Mouse (Mus musculus): ENCODE results near the gene Dnase2b. TPM values are rescaled to one million over a fixed set of nuclear protein-coding genes. Genes with fewer than 3 reads are reported as not detected.

Gene Dnase2b
- polyA plus RNA-seq, 1 experiment from 2014 or later = not detected

DNA sequence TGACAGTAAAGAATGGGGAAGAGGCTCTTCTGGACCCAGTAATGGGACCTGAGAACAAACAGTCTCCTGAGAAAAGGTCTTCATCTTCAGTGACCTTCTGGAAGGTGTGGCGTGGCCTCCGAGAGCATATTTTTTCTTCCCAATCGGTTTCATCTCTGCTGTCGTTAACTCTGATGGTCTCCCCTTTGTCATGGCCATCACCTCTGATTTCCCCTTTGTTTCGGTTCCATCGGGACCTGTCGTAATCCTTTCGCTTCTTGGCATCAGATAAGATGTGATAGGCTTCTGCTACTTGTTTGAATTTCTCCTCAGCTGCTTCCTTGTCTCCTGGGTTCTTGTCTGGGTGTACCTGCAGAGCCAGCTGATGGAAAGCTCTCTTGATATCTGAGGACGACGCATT is 35.3 kb upstream of the Dnase2b start:
- Histone ChIP-seq H3K36me3 (ENCODE audit: insufficient read depth, low read length) (no peaks in the 10 kb centered on the region), H3K4me1 (ENCODE audit: insufficient read depth, low read length) (0 out of 2 replicates have a peak, but pooled peaks cover 6% of the 10 kb centered on the region), H3K4me3 (ENCODE audit: low read length) (no peak overlapping the region), H3K4me2 (replicated peaks; ENCODE audit: low read depth, low read length) (no peak overlapping the region), H3K27me3 (ENCODE audit: insufficient read depth, low read length) (no peaks in the 10 kb centered on the region), H3K27ac (ENCODE audit: low read length) (no peak overlapping the region), H3K9ac (replicated peaks; ENCODE audit: low read length) (no peak overlapping the region), H3K9me3 (ENCODE audit: low read length) (no peaks in the 10 kb centered on the region)
- WGBS = 87% methylated on average over 10 of the region's 10 CpGs
- no peak for ATAC-seq (ENCODE audit: low FRiP score, low TSS enrichment)

DNA sequence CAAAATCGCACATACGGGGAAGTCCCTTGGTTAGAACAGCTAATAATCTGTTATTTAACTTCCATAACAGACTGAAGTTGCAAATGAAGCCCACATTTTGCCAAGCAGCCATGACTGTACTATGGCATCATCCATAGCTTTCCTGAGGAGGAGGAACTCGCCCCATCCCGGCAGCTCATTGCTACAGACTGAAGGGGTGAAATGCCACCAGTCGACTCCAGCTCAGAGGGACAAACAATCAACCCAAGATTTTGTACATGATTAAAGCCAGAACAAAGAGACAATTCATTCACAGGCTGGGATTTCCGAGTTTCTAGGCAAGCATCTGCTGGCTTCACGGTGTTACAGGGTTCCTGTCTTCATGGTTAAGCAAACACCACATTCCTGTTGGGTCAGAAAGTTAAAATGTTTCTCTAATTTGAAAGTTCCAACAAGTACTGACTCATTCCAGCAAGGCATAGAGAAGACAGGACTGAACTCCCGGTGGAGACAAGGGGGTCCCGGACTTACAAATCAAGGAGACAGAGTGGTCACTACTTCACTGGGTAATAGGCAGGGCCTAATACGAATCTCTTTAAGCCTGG is 34.0 kb upstream of the Dnase2b start:
- Histone ChIP-seq H3K4me3 (ENCODE audit: low read length) (no peak overlapping the region), H3K9me3 (ENCODE audit: low read length) (no peaks in the 10 kb centered on the region), H3K36me3 (ENCODE audit: insufficient read depth, low read length) (no peaks in the 10 kb centered on the region), H3K4me1 (ENCODE audit: insufficient read depth, low read length) (no peaks in the 10 kb centered on the region), H3K9ac (replicated peaks; ENCODE audit: low read length) (no peak overlapping the region), H3K4me2 (replicated peaks; ENCODE audit: low read depth, low read length) (no peak overlapping the region), H3K27me3 (ENCODE audit: insufficient read depth, low read length) (no peaks in the 10 kb centered on the region), H3K27ac (ENCODE audit: low read length) (no peak overlapping the region)
- WGBS = 67% methylated on average over 10 of the region's 10 CpGs
- ATAC-seq (ENCODE audit: low FRiP score, low TSS enrichment) = no peak

GRCm38 (mm10) chr3:146641818-146642427 is 26.5 kb upstream of the Dnase2b start:
- WGBS = 29% methylated on average over 4 of the region's 4 CpGs
- H3K9ac ChIP-seq (replicated peaks; ENCODE audit: low read length) = no peak overlapping the region
- no peak overlapping the region for H3K4me2 ChIP-seq (replicated peaks; ENCODE audit: low read depth, low read length)
- H3K9me3 ChIP-seq (ENCODE audit: low read length) = no peaks in the 10 kb centered on the region
- H3K27ac ChIP-seq (ENCODE audit: low read length) = peak overlapping the region; percentile 29; the same call in 1 of the 2 replicates
- H3K27me3 ChIP-seq (ENCODE audit: insufficient read depth, low read length) = no peaks in the 10 kb centered on the region
- H3K36me3 ChIP-seq (ENCODE audit: insufficient read depth, low read length) = no peaks in the 10 kb centered on the region
- no peak overlapping the region for H3K4me3 ChIP-seq (ENCODE audit: low read length)
- ATAC-seq (ENCODE audit: low FRiP score, low TSS enrichment) = no peak
- H3K4me1 ChIP-seq (ENCODE audit: insufficient read depth, low read length) = no peaks in the 10 kb centered on the region

DNA sequence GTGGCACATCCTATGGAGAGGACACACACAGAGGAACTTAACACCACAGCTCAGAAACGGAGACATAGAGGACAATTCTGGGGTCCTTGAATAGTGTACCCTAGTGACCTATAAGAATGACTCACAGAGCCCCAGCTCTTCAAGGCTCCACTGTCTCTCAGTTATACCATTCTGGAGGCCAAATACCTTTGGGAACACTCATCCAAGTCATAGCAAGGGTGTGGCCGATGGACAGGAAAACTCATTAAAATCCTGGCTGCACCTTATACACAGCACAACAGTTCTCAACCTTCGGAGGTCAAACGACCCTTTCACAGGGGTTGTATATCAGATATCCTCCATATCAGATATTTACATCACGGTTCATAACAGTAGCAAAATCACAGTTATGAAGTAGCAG is 17.1 kb upstream of the Dnase2b start:
- no peak for ATAC-seq (ENCODE audit: low FRiP score, low TSS enrichment)
- Histone ChIP-seq H3K9me3 (ENCODE audit: low read length) (no peaks in the 10 kb centered on the region), H3K4me1 (ENCODE audit: insufficient read depth, low read length) (peaks cover 9% of the 10 kb centered on the region), H3K27me3 (ENCODE audit: insufficient read depth, low read length) (no peaks in the 10 kb centered on the region), H3K9ac (replicated peaks; ENCODE audit: low read length) (no peak overlapping the region), H3K27ac (ENCODE audit: low read length) (no peak overlapping the region), H3K4me3 (ENCODE audit: low read length) (no peak overlapping the region), H3K4me2 (replicated peaks; ENCODE audit: low read depth, low read length) (no peak overlapping the region), H3K36me3 (ENCODE audit: insufficient read depth, low read length) (no peaks in the 10 kb centered on the region)
- WGBS = 84% methylated on average over 5 of the region's 5 CpGs

DNA sequence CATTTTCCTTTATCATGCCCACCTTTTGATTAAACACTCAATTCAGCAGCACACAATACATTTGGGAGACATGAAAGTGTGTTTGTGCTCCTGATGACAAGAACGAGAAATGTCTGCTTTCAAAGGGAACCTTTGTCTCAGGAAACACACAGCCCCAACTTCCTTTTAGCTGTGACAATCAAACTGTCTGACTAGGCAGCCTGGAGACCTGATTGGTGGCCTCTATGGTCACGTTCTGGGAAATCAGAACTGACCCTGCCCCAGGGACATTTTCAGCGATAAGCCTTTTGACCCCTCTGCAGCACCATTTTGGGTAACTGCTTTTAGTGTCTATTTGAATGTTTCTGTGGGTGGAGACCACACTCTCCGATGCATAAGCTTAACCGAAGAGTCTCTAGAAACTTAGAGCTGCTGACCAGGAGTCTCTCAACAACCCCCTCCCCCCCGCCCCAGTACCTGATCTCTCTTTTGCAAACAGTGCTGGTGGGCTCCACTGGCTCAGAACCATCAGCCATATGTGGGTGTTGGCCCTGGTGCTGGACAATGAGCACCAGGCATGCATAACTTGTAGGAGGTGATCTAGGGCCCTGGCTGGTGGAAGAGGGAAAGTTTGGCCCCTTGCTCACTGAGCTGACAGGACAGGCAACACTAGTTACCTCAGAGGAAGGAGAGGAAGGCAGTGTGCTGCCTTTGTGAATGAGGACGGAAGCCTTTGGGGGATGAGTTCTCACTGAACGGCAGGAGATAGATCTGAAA is 13.0 kb upstream of the Dnase2b start:
- no peak overlapping the region for H3K9ac ChIP-seq (replicated peaks; ENCODE audit: low read length)
- H3K36me3 ChIP-seq (ENCODE audit: insufficient read depth, low read length) = no peaks in the 10 kb centered on the region
- peak; percentile 95 for ATAC-seq (ENCODE audit: low FRiP score, low TSS enrichment)
- H3K27me3 ChIP-seq (ENCODE audit: insufficient read depth, low read length) = no peaks in the 10 kb centered on the region
- H3K4me2 ChIP-seq (replicated peaks; ENCODE audit: low read depth, low read length) = peak overlapping the region; percentile 11
- peaks cover 9% of the 10 kb centered on the region for H3K4me1 ChIP-seq (ENCODE audit: insufficient read depth, low read length)
- no peak overlapping the region for H3K4me3 ChIP-seq (ENCODE audit: low read length)
- WGBS = 39% methylated on average over 8 of the region's 8 CpGs
- peak overlapping the region; percentile 54 for H3K27ac ChIP-seq (ENCODE audit: low read length)
- no peaks in the 10 kb centered on the region for H3K9me3 ChIP-seq (ENCODE audit: low read length)

GRCm38 (mm10) chr3:146625766-146626165 is 10.4 kb upstream of the Dnase2b start:
- no peak overlapping the region for H3K4me2 ChIP-seq (replicated peaks; ENCODE audit: low read depth, low read length)
- H3K4me1 ChIP-seq (ENCODE audit: insufficient read depth, low read length) = peaks cover 9% of the 10 kb centered on the region
- H3K27me3 ChIP-seq (ENCODE audit: insufficient read depth, low read length) = no peaks in the 10 kb centered on the region
- H3K9me3 ChIP-seq (ENCODE audit: low read length) = no peaks in the 10 kb centered on the region
- no peak overlapping the region for H3K27ac ChIP-seq (ENCODE audit: low read length)
- no peak for ATAC-seq (ENCODE audit: low FRiP score, low TSS enrichment)
- no peaks in the 10 kb centered on the region for H3K36me3 ChIP-seq (ENCODE audit: insufficient read depth, low read length)
- WGBS = 72% methylated on average over 4 of the region's 4 CpGs
- no peak overlapping the region for H3K9ac ChIP-seq (replicated peaks; ENCODE audit: low read length)
- H3K4me3 ChIP-seq (ENCODE audit: low read length) = no peak overlapping the region

GRCm38 (mm10) chr3:146621966-146622365 is 6.6 kb upstream of the Dnase2b start:
- no peak for ATAC-seq (ENCODE audit: low FRiP score, low TSS enrichment)
- Histone ChIP-seq H3K36me3 (ENCODE audit: insufficient read depth, low read length) (no peaks in the 10 kb centered on the region), H3K27ac (ENCODE audit: low read length) (no peak overlapping the region), H3K4me1 (ENCODE audit: insufficient read depth, low read length) (no peaks in the 10 kb centered on the region), H3K27me3 (ENCODE audit: insufficient read depth, low read length) (no peaks in the 10 kb centered on the region), H3K9ac (replicated peaks; ENCODE audit: low read length) (no peak overlapping the region), H3K9me3 (ENCODE audit: low read length) (no peaks in the 10 kb centered on the region), H3K4me2 (replicated peaks; ENCODE audit: low read depth, low read length) (no peak overlapping the region), H3K4me3 (ENCODE audit: low read length) (no peak overlapping the region)
- 83% methylated on average over 11 of the region's 11 CpGs for WGBS

- no peak overlapping the region for H3K4me3 ChIP-seq (ENCODE audit: low read length)
- ATAC-seq (ENCODE audit: low FRiP score, low TSS enrichment) = no peak
- no peak overlapping the region for H3K4me2 ChIP-seq (replicated peaks; ENCODE audit: low read depth, low read length)
- 85% methylated on average over 14 of the region's 14 CpGs for WGBS
- no peaks in the 10 kb centered on the region for H3K4me1 ChIP-seq (ENCODE audit: insufficient read depth, low read length)
- no peak overlapping the region for H3K9ac ChIP-seq (replicated peaks; ENCODE audit: low read length)
- no peak overlapping the region for H3K27ac ChIP-seq (ENCODE audit: low read length)
- no peaks in the 10 kb centered on the region for H3K36me3 ChIP-seq (ENCODE audit: insufficient read depth, low read length)
- H3K9me3 ChIP-seq (ENCODE audit: low read length) = no peaks in the 10 kb centered on the region
- H3K27me3 ChIP-seq (ENCODE audit: insufficient read depth, low read length) = no peaks in the 10 kb centered on the region
Measured at GRCm38 (mm10) chr3:146620555-146621249, 5.3 kb upstream of the Dnase2b start.

DNA sequence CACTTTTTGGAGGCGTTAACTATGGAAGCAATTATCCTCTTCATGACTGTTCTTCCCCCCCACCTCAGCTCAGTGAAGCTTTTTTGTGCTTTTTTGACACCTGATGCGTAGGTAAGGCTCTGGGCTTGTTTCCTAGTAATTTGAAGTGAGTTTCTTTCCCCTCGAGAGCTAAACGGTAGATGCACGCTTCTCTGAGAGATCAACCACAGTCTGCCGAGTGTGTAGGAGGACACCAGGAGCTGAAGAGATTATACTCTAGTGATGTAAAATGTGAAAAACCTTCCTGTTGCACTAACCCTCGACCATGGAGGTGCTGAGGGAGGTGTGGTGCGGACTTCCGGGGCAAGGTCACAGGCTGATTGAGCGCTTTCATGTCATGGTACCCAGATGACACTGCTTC is 4.7 kb upstream of the Dnase2b start:
- Histone ChIP-seq H3K4me2 (replicated peaks; ENCODE audit: low read depth, low read length) (no peak overlapping the region), H3K4me3 (ENCODE audit: low read length) (no peak overlapping the region), H3K4me1 (ENCODE audit: insufficient read depth, low read length) (no peaks in the 10 kb centered on the region), H3K27me3 (ENCODE audit: insufficient read depth, low read length) (no peaks in the 10 kb centered on the region), H3K9ac (replicated peaks; ENCODE audit: low read length) (no peak overlapping the region), H3K9me3 (ENCODE audit: low read length) (no peaks in the 10 kb centered on the region), H3K36me3 (ENCODE audit: insufficient read depth, low read length) (no peaks in the 10 kb centered on the region), H3K27ac (ENCODE audit: low read length) (no peak overlapping the region)
- WGBS = 81% methylated on average over 10 of the region's 10 CpGs
- no peak for ATAC-seq (ENCODE audit: low FRiP score, low TSS enrichment)

Measured in kidney, embryonic 16.5 days (tissue).